Mouse (Mus musculus): Measurements from ENCODE around the gene Trim9.

The Trim9 gene

DNA sequence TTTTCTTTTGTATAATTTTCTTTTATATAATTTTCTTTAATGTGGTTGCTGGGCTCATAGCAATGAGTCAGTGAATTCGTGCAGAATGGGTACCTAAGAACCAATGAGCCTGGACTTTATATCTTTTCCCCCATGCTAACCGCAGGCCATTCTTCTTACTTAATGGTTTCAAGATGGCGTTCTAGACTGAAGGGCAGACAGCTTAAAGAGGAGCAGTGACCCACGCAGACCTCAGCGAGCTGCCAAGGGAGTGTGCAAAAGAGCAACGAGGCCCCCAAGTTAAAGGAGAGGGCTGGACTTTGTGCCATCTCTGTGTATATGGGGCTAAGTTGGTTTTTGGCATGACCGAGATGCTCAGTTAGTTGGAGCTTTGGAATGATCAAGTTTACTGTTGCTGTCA, 83.7 kb downstream of the Trim9 start:
- TF ChIP-seq POU5F1 (IDR thresholded peaks at IDR 0.05; ENCODE audit: borderline replicate concordance, low read length) (no peak), CTCF (conservative IDR thresholded peaks at IDR 0.05; ENCODE audit: low read length) (no peak), NANOG (IDR thresholded peaks at IDR 0.05; ENCODE audit: borderline replicate concordance, low read length) (no peak)
- peaks cover 12% of the 10 kb centered on the region; the same call in 1 of the 2 replicates for H3K27me3 ChIP-seq (ENCODE audit: insufficient read depth, low read length)
- H3K36me3 ChIP-seq (ENCODE audit: insufficient read depth, low read length) = no peaks in the 10 kb centered on the region
- no peaks in the 10 kb centered on the region for H3K9me3 ChIP-seq (ENCODE audit: low read length)
- H3K4me1 ChIP-seq (replicated peaks; ENCODE audit: low read depth, low read length) = peaks cover 5% of the 10 kb centered on the region; the same call in 1 of the 2 replicates
- no peak overlapping the region for H3K4me3 ChIP-seq (replicated peaks; ENCODE audit: low read length)

DNA sequence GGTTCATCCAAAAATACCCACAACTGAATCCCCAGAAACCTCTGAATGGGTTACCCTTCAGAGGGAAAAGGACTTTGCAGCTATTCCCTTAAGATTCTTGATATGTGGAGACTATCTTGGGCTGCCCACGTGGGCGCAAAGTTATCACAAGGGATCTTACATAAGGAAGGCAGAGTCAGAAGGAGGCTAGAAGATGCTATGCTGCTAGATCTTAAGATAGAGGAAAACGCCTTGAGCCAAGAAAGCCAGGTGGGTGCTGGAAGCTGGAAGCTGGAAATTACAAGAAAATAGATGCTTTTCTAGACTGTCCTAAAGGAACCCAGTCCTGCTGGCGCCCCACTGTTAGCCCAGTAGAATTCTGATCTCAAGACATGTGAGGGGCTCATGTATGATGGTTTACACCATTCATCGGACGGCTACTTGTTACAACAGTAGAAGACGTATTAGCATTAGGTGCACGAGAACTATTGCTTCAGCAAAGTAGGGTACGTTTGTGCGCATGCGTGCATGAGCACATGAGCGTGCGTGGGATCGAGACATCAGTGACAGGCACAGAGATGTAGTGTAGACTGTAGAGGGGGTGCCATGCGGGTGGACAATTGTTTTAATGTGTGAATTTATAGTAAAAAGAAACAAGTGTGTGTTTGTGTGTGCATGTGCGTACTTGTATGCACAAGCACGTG, 85.0 kb downstream of the Trim9 start:
- no peak overlapping the region for H3K4me3 ChIP-seq (replicated peaks; ENCODE audit: low read length)
- H3K27me3 ChIP-seq (ENCODE audit: insufficient read depth, low read length) = peaks cover 8% of the 10 kb centered on the region; the same call in 1 of the 2 replicates
- H3K36me3 ChIP-seq (ENCODE audit: insufficient read depth, low read length) = no peaks in the 10 kb centered on the region
- no peaks in the 10 kb centered on the region for H3K4me1 ChIP-seq (replicated peaks; ENCODE audit: low read depth, low read length)
- TF ChIP-seq NANOG (IDR thresholded peaks at IDR 0.05; ENCODE audit: borderline replicate concordance, low read length) = no peak
- TF ChIP-seq CTCF (conservative IDR thresholded peaks at IDR 0.05; ENCODE audit: low read length) = no peak
- no peak for TF ChIP-seq POU5F1 (IDR thresholded peaks at IDR 0.05; ENCODE audit: borderline replicate concordance, low read length)
- H3K9me3 ChIP-seq (ENCODE audit: low read length) = no peaks in the 10 kb centered on the region

DNA sequence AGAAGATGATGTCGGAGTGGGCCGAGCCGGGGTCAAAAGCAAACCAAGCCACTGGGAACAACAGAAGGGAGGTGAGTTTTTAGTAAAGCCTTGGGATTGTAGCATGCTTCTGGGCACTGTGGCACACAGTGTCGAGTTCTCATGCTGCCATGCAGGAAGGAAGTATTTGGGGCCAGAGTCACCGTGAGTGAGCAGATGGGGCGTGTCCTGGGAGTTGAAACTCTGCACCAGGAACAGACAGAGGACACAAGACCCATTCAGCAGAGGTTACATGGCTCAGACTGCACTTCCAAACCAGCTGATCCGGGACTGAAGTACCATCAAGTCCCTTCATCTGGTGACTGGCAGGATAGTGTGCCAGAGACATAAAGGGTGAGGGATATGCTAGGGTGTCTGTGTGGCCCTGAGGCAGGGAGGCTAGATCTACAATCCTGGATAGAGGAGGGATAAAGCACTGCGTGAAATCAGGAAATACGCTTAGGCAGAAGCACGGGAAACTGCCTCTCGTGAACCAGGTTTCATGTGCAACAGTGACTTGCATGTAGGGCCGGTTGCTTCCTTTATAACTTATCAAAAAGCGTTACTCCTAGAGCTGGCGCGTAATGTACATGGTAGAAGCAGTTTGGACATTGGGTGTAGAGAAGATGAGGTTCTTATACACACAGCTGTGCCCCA, 96.1 kb downstream of the Trim9 start:
- Histone ChIP-seq H3K9me3 (ENCODE audit: low read length) (no peaks in the 10 kb centered on the region), H3K4me1 (replicated peaks; ENCODE audit: low read depth, low read length) (peaks cover 5% of the 10 kb centered on the region; the same call in 1 of the 2 replicates), H3K27me3 (ENCODE audit: insufficient read depth, low read length) (0 out of 2 replicates have a peak, but pooled peaks cover 5% of the 10 kb centered on the region), H3K4me3 (replicated peaks; ENCODE audit: low read length) (no peak overlapping the region), H3K36me3 (ENCODE audit: insufficient read depth, low read length) (no peaks in the 10 kb centered on the region)
- no peak for TF ChIP-seq NANOG (IDR thresholded peaks at IDR 0.05; ENCODE audit: borderline replicate concordance, low read length)
- no peak for TF ChIP-seq POU5F1 (IDR thresholded peaks at IDR 0.05; ENCODE audit: borderline replicate concordance, low read length)
- TF ChIP-seq CTCF (conservative IDR thresholded peaks at IDR 0.05; ENCODE audit: low read length) = no peak

DNA sequence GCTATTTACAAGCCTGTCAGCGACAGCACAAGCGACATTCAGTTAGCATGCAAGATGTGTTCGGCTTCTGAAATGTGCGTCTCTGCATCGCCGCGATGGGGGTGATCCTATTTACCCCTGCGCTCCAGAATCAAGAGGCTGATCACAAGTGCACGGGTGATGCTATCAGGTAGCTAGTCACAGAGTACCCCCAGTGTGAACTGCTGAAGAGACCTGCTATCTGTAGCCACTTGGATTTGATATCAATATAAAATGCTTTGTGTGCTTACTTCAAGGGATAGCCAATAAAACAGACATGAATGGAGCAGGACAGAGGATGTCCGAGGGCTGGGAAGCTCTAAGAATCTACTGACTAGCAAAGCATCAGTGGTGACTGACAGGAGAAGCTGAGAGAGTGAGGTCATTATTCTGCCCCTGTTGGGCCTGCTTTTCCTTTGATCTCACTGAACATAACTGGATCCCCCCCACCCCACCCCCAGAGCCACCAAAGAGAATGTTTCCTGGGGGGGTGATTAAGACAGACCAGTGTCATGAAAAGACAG, 97.7 kb downstream of the Trim9 start:
- no peak overlapping the region for H3K4me3 ChIP-seq (replicated peaks; ENCODE audit: low read length)
- H3K4me1 ChIP-seq (replicated peaks; ENCODE audit: low read depth, low read length) = no peaks in the 10 kb centered on the region
- no peaks in the 10 kb centered on the region for H3K9me3 ChIP-seq (ENCODE audit: low read length)
- H3K36me3 ChIP-seq (ENCODE audit: insufficient read depth, low read length) = no peaks in the 10 kb centered on the region
- TF ChIP-seq POU5F1 (IDR thresholded peaks at IDR 0.05; ENCODE audit: borderline replicate concordance, low read length) = no peak
- no peak for TF ChIP-seq NANOG (IDR thresholded peaks at IDR 0.05; ENCODE audit: borderline replicate concordance, low read length)
- no peak for TF ChIP-seq CTCF (conservative IDR thresholded peaks at IDR 0.05; ENCODE audit: low read length)
- 0 out of 2 replicates have a peak, but pooled peaks cover 5% of the 10 kb centered on the region for H3K27me3 ChIP-seq (ENCODE audit: insufficient read depth, low read length)

DNA sequence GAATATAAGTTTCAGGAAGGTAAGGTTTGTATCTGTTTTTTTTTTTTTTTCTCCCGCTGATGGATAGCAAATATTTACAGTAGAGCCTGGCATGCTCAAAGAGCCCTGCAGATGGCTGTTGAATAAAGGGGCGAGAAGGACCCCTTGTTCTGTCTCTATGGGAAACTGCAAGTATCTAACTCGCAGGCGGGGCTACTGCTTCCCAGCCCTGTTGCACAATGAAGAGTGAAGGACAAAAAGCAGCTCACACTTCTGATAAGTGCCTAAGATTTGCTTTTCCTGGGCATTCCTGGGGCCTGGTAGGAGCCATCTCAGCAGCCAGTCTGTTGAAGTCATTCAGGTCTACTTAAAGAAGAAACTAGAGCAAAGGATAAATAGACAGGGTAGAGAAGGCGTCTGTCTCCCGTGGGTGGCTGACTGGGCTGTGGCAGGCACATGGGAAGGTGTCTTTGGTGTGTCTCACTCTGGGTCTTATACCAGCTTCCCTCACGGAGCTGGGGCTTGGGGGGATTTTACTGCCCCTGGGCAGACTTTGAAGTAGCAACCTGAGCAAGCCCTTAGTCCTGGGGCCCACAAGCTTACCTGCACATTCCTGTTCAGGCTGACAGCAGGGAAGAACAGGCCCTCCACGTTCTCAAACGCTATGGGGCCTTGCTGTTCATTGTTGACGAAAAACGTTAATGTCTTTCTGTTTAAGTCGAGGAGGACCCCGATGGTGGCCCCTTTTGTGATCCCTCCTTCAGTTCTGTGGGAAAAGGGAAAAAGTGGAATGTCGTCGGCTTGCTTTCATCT, 99.5 kb downstream of the Trim9 start:
- no peak overlapping the region for H3K4me3 ChIP-seq (replicated peaks; ENCODE audit: low read length)
- H3K9me3 ChIP-seq (ENCODE audit: low read length) = no peaks in the 10 kb centered on the region
- no peak for TF ChIP-seq POU5F1 (IDR thresholded peaks at IDR 0.05; ENCODE audit: borderline replicate concordance, low read length)
- no peak for TF ChIP-seq NANOG (IDR thresholded peaks at IDR 0.05; ENCODE audit: borderline replicate concordance, low read length)
- TF ChIP-seq CTCF (conservative IDR thresholded peaks at IDR 0.05; ENCODE audit: low read length) = no peak
- H3K27me3 ChIP-seq (ENCODE audit: insufficient read depth, low read length) = no peaks in the 10 kb centered on the region
- H3K4me1 ChIP-seq (replicated peaks; ENCODE audit: low read depth, low read length) = no peaks in the 10 kb centered on the region
- H3K36me3 ChIP-seq (ENCODE audit: insufficient read depth, low read length) = no peaks in the 10 kb centered on the region

DNA sequence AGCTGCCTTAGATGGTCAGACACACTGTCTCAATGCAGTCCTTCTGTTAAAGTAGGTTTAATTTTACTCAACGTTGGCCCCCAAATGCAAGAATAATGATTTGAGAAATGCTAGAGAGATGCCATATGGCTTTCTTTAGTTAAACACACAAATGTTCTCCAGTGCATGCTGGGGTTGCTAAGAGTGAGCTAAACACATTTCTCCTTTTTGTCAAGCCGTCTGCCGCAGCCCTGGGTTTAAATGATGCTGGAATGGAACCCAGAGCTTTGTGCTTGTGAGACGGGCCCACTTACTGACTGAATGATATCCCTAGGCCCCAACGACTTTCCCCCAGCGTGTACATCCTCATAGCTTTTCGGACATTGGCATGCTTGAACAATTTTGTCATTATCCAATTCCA, 104.9 kb downstream of the Trim9 start:
- no peaks in the 10 kb centered on the region for H3K27me3 ChIP-seq (ENCODE audit: insufficient read depth, low read length)
- H3K9me3 ChIP-seq (ENCODE audit: low read length) = no peaks in the 10 kb centered on the region
- TF ChIP-seq NANOG (IDR thresholded peaks at IDR 0.05; ENCODE audit: borderline replicate concordance, low read length) (no peak), POU5F1 (IDR thresholded peaks at IDR 0.05; ENCODE audit: borderline replicate concordance, low read length) (no peak), CTCF (conservative IDR thresholded peaks at IDR 0.05; ENCODE audit: low read length) (no peak)
- H3K4me1 ChIP-seq (replicated peaks; ENCODE audit: low read depth, low read length) = no peaks in the 10 kb centered on the region
- H3K36me3 ChIP-seq (ENCODE audit: insufficient read depth, low read length) = no peaks in the 10 kb centered on the region
- H3K4me3 ChIP-seq (replicated peaks; ENCODE audit: low read length) = no peak overlapping the region

DNA sequence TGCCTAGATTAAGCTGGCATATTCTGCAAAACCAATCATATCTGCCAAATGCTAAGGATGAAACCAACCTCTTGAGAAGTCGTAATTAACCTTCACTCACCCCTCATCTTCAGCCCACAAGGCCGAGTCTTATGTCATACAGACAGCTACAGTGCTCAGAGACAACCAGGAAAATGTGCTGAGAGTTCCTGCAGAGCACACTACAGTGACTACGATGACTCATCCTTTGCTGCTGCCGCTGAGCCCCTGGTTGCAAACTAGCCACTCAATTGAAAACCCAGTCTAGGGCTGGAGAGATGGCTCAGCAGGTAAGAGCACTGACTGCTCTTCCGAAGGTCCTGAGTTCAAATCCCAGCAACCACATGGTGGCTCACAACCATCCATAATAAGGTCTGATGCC, 107.7 kb downstream of the Trim9 start:
- Histone ChIP-seq H3K4me3 (replicated peaks; ENCODE audit: low read length) (no peak overlapping the region), H3K27me3 (ENCODE audit: insufficient read depth, low read length) (peaks cover 4% of the 10 kb centered on the region; the same call in 1 of the 2 replicates), H3K36me3 (ENCODE audit: insufficient read depth, low read length) (no peaks in the 10 kb centered on the region), H3K9me3 (ENCODE audit: low read length) (no peaks in the 10 kb centered on the region), H3K4me1 (replicated peaks; ENCODE audit: low read depth, low read length) (no peaks in the 10 kb centered on the region; the same call in 1 of the 2 replicates)
- TF ChIP-seq NANOG (IDR thresholded peaks at IDR 0.05; ENCODE audit: borderline replicate concordance, low read length) (no peak), POU5F1 (IDR thresholded peaks at IDR 0.05; ENCODE audit: borderline replicate concordance, low read length) (no peak), CTCF (conservative IDR thresholded peaks at IDR 0.05; ENCODE audit: low read length) (no peak)

DNA sequence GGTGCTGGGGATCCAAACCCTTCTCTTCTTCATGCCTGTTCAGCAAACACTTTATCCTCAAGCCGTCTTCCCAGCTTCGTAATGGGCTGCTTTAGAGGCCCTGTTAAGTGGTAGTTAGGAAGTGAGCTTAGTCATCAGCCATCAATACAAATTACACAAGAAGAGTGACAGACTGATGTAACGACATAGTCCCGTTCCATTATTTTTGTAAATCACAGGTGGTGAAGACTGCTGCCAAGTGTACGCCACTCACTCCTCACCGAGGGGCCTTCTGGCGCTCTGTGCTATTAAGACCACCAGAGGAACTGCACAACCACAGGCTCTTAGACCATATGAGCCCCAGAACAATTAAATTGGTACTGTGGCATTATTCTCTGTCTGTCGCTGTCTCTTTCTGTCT, 108.8 kb downstream of the Trim9 start:
- TF ChIP-seq POU5F1 (IDR thresholded peaks at IDR 0.05; ENCODE audit: borderline replicate concordance, low read length) (no peak), NANOG (IDR thresholded peaks at IDR 0.05; ENCODE audit: borderline replicate concordance, low read length) (no peak), CTCF (conservative IDR thresholded peaks at IDR 0.05; ENCODE audit: low read length) (no peak)
- no peaks in the 10 kb centered on the region; the same call in 1 of the 2 replicates for H3K4me1 ChIP-seq (replicated peaks; ENCODE audit: low read depth, low read length)
- H3K4me3 ChIP-seq (replicated peaks; ENCODE audit: low read length) = no peak overlapping the region
- no peaks in the 10 kb centered on the region for H3K9me3 ChIP-seq (ENCODE audit: low read length)
- H3K36me3 ChIP-seq (ENCODE audit: insufficient read depth, low read length) = no peaks in the 10 kb centered on the region
- peaks cover 8% of the 10 kb centered on the region for H3K27me3 ChIP-seq (ENCODE audit: insufficient read depth, low read length)
